Mouse (Mus musculus) heart, embryonic 14.5 days (tissue): ENCODE data around the gene Gm10300. TPM values are rescaled to one million over a fixed set of nuclear protein-coding genes. Genes with fewer than 3 reads are reported as not detected.

ENCODE experiments used
- ATAC-seq: fragments of 200-750 bp; cut with Nextera tagmentation; 2 replicates; pipeline ENCODE4 v1.8.0; 2017; ENCODE audit warnings: low read depth, moderate TSS enrichment; ENCODE audit not compliant: insufficient number of reproducible peaks, insufficient read depth, low FRiP score
- H3K27ac ChIP-seq, 2 experiments: fragments of 200-500 bp in 1 of 2; fragments of 300-500 bp in 1 of 2; sonication (generic) in 1 of 2; replicated peaks in 1 of 2; 2 replicates each; pipeline ENCODE4 v1.5.1; 2012 to 2014; ENCODE audit warnings: low read depth in 2 of 2, low read length in 2 of 2, control low read depth in 1 of 2, mild to moderate bottlenecking in 1 of 2, mixed read lengths in 1 of 2; ENCODE audit not compliant: control insufficient read depth in 1 of 2, insufficient read depth in 1 of 2
- H3K27me3 ChIP-seq: fragments of 300-500 bp; sonication (generic); 2 replicates; pipeline ENCODE4 v1.6.1; 2014; ENCODE audit warnings: mild to moderate bottlenecking, low read length, control low read depth; ENCODE audit not compliant: control insufficient read depth, insufficient read depth
- H3K36me3 ChIP-seq: fragments of 300-500 bp; sonication (generic); 2 replicates; pipeline ENCODE4 v1.6.1; 2014; ENCODE audit warnings: mild to moderate bottlenecking, control low read depth, low read length, mixed read lengths; ENCODE audit not compliant: control insufficient read depth, insufficient read depth
- H3K4me1 ChIP-seq, 2 experiments: fragments of 200-500 bp in 1 of 2; fragments of 300-500 bp in 1 of 2; sonication (generic) in 1 of 2; 2 replicates each; pipeline ENCODE4 v1.6.1; 2012 to 2014; ENCODE audit warnings: low read length in 2 of 2, control low read depth in 1 of 2, mixed read lengths in 1 of 2; ENCODE audit not compliant: control insufficient read depth in 2 of 2, insufficient read depth in 2 of 2
- H3K4me2 ChIP-seq: fragments of 300-500 bp; sonication (generic); 2 replicates; pipeline ENCODE4 v1.6.1; 2014; ENCODE audit warnings: mild to moderate bottlenecking, low read length
- H3K4me3 ChIP-seq, 2 experiments: fragments of 200-500 bp in 1 of 2; fragments of 300-500 bp in 1 of 2; sonication (generic) in 1 of 2; 2 replicates each; pipeline ENCODE4 v1.5.1; 2012 to 2014; ENCODE audit warnings: low read length in 2 of 2, mild to moderate bottlenecking in 2 of 2, control low read depth in 1 of 2, low read depth in 1 of 2, moderate library complexity in 1 of 2; ENCODE audit not compliant: control insufficient read depth in 1 of 2, insufficient read depth in 1 of 2
- H3K9ac ChIP-seq: fragments of 300-500 bp; sonication (generic); 2 replicates; pipeline ENCODE4 v1.6.1; 2014; ENCODE audit warnings: mild to moderate bottlenecking, low read length
- H3K9me3 ChIP-seq: fragments of 300-500 bp; sonication (generic); 2 replicates; pipeline ENCODE4 v1.6.1; 2016; ENCODE audit warnings: low read length, control low read depth; ENCODE audit not compliant: control insufficient read depth
- WGBS: fragments of 180-500 bp; shearing (Covaris S2); extraction: QIAGEN DNeasy Blood & Tissue Kit; methylation state at CpG from one replicate; pipeline ENCODE4 v1.1.7; 2014; 5-methylcytosine and 5-hydroxymethylcytosine counted together
- polyA plus RNA-seq: library from polyadenylated mRNA; unstranded; fragments of >200 nt; fragmentation: Nextera tagmentation; extraction: Ambion mirVana; gene quantifications from 2 replicates; pipeline ENCODE4 v1.2.1, GENCODE M21; 2014

Gm10300 gene
- polyA plus RNA-seq, 1 experiment from 2014 or later, result 0.20 TPM

DNA sequence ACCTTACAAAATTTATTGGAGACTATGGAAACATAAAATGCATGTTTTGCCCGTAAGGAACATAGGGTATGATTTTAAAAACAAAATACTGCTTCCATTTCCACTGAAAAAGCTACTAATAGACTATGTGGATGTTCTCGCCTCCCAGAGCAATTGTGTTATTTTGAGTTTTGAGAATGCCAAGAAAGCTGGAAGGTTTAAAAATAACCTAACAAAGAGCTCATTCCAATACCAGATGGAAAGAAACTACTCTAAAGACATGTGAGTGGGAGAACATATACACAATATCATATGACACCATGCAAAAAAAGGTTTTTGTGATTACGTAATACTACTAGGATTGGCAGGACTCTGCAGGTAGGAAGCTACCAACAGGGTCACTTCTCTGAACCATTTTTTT is 30.8 kb upstream of the Gm10300 start:
- Histone ChIP-seq H3K4me2 (no peak overlapping the region), H3K36me3 (no peaks in the 10 kb centered on the region), H3K27me3 (no peaks in the 10 kb centered on the region), H3K9ac (no peak overlapping the region; the same call in 1 of the 2 replicates), H3K4me1 (peaks cover 2 to 20% of the 10 kb centered on the region in 2 experiments; a peak in 3 of 4 replicates), H3K27ac (no peak overlapping the region; a peak in 1 of 4 replicates), H3K9me3 (no peaks in the 10 kb centered on the region), H3K4me3 (no peak overlapping the region)
- 74% methylated on average over 3 of the region's 3 CpGs for WGBS
- ATAC-seq, result no peak

- peak overlapping the region; percentile 100 for H3K4me2 ChIP-seq
- no peaks in the 10 kb centered on the region for H3K36me3 ChIP-seq
- peak overlapping the region; percentile 73 to 89 for H3K4me3 ChIP-seq
- H3K9me3 ChIP-seq, result no peaks in the 10 kb centered on the region
- ATAC-seq, result peak; percentile 52; the same call in 1 of the 2 replicates
- WGBS, result under 1% methylated on average over 90 of the region's 95 CpGs
- peaks cover 6 to 26% of the 10 kb centered on the region in 2 experiments for H3K4me1 ChIP-seq
- H3K9ac ChIP-seq, result peak overlapping the region; percentile 90
- no peaks in the 10 kb centered on the region for H3K27me3 ChIP-seq
- peak overlapping the region; percentile 65 to 87 for H3K27ac ChIP-seq
These were observed 26.2 kb upstream of the Gm10300 start for GRCm38 (mm10) chr4:132048011-132048991.

DNA sequence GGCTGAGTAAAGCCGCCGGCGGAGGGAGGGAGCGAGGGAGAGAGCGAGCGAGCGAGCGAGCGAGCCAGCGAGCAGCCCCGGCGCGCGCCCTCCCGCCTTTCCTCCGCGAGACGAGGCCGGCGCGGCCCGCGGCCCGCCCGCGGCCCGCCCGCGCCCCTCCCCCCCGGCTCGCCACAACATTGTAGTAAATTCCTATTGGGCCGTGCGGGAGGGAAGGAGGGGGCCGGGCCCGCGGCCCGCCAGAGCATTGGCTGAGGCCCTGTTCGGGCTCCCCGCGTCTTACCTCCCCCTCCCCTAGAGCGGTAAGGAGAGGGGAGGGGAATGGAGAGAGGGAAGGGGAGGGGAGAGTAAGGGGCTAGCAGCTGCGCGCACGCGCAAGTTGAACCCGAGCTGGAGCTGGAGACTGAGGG is 25.5 kb upstream of the Gm10300 start:
- 0% methylated on average over 9 of the region's 46 CpGs for WGBS
- H3K4me2 ChIP-seq, result peak overlapping the region; percentile 100
- no peaks in the 10 kb centered on the region for H3K9me3 ChIP-seq
- H3K9ac ChIP-seq, result peak overlapping the region; percentile 90
- H3K27me3 ChIP-seq, result no peaks in the 10 kb centered on the region
- ATAC-seq, result peak; percentile 97
- H3K4me3 ChIP-seq, result peak overlapping the region; percentile 73 to 89
- peaks cover 6 to 20% of the 10 kb centered on the region in 2 experiments for H3K4me1 ChIP-seq
- H3K27ac ChIP-seq, result peak overlapping the region; percentile 65 to 87
- no peaks in the 10 kb centered on the region for H3K36me3 ChIP-seq

DNA sequence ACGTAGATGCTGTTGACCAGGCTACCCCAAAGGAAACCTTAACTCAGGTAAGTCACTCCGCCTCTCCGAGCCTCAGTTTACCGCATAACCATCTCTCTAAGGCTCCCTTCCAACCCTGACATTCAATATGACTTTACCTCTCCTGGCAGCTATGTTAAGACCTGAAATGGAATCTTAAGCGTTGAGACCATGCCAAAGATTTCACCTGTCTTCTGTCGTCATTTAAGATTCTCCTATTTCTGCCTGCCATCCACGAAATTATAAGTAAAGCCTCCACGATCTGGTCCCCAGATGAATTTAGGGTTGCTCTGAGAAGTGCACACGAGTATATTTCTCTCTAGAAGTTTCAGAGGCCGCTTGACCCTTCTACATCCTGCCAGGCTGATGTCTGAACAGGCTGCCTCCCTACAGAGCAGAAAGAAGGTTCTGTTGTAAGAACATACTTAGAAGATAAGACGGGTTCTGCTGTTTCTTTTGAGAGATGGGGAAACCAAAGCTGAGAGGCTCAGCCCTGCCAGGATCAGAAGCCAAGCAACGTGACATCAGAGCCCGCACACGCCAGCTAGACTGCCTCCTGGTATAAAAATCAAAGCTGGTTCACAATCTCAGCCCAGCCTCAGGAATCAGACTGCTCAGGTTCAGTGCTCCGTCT is 24.8 kb upstream of the Gm10300 start:
- peak overlapping the region; percentile 44; the same call in 1 of the 2 replicates for H3K9ac ChIP-seq

DNA sequence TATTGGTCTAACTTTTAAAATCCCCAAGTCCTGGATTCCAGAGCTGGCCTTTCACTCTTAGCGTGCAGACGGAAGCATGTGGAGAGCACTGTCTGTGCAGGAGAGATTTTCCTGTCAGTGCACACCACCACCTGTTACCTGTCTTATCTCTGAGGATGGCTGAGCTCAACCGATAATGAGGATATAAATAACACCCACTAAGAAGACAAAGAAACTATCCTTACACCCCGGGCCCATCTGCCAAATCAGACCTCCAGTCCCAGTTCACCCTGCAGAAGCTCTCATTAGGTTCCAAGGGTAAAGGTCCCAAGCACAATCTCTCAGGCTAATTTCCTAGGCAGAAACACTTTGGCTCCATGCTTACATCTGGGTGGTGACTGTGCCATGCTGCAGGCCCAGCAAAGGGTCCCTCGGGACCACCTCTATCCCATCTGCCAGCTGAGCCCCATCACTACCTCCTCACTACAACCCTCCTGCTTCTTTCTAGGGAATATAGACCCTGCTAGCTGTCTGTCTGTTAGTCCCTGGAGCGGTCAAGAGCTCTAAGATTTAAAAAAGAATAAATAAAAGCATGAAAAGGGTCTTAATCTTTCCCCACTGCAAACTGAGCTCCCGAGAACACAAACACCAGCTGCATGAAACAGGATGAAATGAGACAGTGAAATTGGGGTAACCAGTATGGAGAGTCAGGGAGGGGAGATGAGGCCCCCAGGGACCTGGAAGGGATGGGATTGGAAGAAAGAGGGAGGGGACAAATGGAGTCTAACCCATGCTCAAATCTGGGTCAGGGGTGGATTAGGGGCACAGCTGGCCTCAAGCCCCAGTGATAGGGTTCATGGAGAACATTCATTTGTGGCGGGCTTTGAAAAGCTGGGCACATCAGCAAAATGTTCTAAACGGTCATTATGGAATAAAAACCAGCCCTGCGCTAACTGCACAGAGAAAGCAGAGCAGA is 22.9 kb upstream of the Gm10300 start:
- Histone ChIP-seq H3K27me3 (no peaks in the 10 kb centered on the region), H3K27ac (no peak overlapping the region), H3K4me3 (no peak overlapping the region), H3K4me2 (no peak overlapping the region), H3K4me1 (peaks cover 6 to 12% of the 10 kb centered on the region in 2 experiments), H3K9ac (no peak overlapping the region), H3K9me3 (no peaks in the 10 kb centered on the region), H3K36me3 (no peaks in the 10 kb centered on the region)
- WGBS, result 69% methylated on average over 10 of the region's 10 CpGs
- no peak for ATAC-seq

More for the DNA sequence above, 24.8 kb upstream of the Gm10300 start:
- Histone ChIP-seq H3K36me3 (no peaks in the 10 kb centered on the region), H3K9me3 (no peaks in the 10 kb centered on the region), H3K4me3 (peak overlapping the region; percentile 73 to 89), H3K27ac (peak overlapping the region in 1 of 2 experiments; percentile 48; a peak in 2 of 4 replicates), H3K4me2 (peak overlapping the region; percentile 100), H3K4me1 (peaks cover 6 to 13% of the 10 kb centered on the region in 2 experiments), H3K27me3 (no peaks in the 10 kb centered on the region)
- 12% methylated on average over 14 of the region's 15 CpGs for WGBS
- no peak for ATAC-seq

DNA sequence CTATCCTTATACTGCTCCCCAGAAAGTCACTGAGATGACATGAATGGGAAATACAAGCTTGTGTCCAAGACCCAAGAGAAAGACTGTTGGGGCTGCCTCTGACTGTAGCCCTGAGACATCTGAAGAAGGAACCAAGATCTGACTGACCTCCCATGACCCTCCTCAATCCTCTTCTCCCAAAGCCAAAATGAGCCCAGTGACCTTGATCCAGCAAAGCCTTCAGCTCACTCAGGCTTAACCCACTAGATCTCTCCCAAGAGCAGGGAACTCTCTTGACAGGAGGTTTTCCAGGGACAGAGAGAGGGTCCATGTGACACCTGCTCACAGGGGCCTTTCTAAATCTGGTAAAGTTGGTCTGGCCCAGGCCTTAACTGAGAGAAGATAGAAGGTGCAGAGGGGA is 17.2 kb upstream of the Gm10300 start:
- H3K4me3 ChIP-seq, result no peak overlapping the region
- H3K27me3 ChIP-seq, result no peaks in the 10 kb centered on the region
- peak overlapping the region in 1 of 2 experiments; percentile 45; a peak in 2 of 4 replicates for H3K27ac ChIP-seq
- peaks cover 12 to 27% of the 10 kb centered on the region in 2 experiments for H3K4me1 ChIP-seq
- no peaks in the 10 kb centered on the region for H3K36me3 ChIP-seq
- no peak overlapping the region for H3K4me2 ChIP-seq
- ATAC-seq, result no peak
- no peaks in the 10 kb centered on the region for H3K9me3 ChIP-seq
- no peak overlapping the region for H3K9ac ChIP-seq

GRCm38 (mm10) chr4:132059541-132059940 is 15.0 kb upstream of the Gm10300 start:
- Histone ChIP-seq H3K36me3 (no peaks in the 10 kb centered on the region), H3K4me3 (no peak overlapping the region), H3K9me3 (no peaks in the 10 kb centered on the region), H3K27me3 (no peaks in the 10 kb centered on the region), H3K27ac (no peak overlapping the region), H3K4me2 (no peak overlapping the region), H3K4me1 (peaks cover 15 to 40% of the 10 kb centered on the region in 2 experiments), H3K9ac (no peak overlapping the region)
- 96% methylated on average over 2 of the region's 2 CpGs for WGBS
- ATAC-seq, result no peak
